Mouse (Mus musculus) myocyte (in vitro differentiated cells): Measurements from ENCODE around the gene Ssbp2.

Experiments
- CEBPB ChIP-seq: IDR thresholded peaks from 2 replicates; pipeline ENCODE4 v1.6.1; 2011; ENCODE audit warnings: mild to moderate bottlenecking, moderate library complexity; ENCODE audit not compliant: poor library complexity, insufficient read depth, severe bottlenecking
- E2F4 ChIP-seq: IDR thresholded peaks from one replicate; pipeline ENCODE4 v1.6.1; 2011; ENCODE audit warnings: mild to moderate bottlenecking, control low read depth, moderate library complexity; ENCODE audit not compliant: insufficient read depth
- MAX ChIP-seq: IDR thresholded peaks from one replicate; pipeline ENCODE4 v1.6.1; 2011; ENCODE audit warnings: low read depth, mild to moderate bottlenecking, control low read depth
- MYOD1 ChIP-seq, 3 experiments: IDR thresholded peaks; one replicate each; pipeline ENCODE4 v1.6.1; 2011; ENCODE audit warnings: control low read depth in 2 of 3, low read depth in 2 of 3, mild to moderate bottlenecking in 2 of 3, moderate library complexity in 1 of 3; ENCODE audit not compliant: insufficient read length in 2 of 3, control insufficient read depth in 1 of 3
- MYOG ChIP-seq, 3 experiments: IDR thresholded peaks; one replicate each; pipeline ENCODE4 v1.6.1; 2011; ENCODE audit warnings: control low read depth in 2 of 3, low read depth in 2 of 3, mild to moderate bottlenecking in 2 of 3; ENCODE audit not compliant: insufficient read length in 2 of 3, control insufficient read depth in 1 of 3, insufficient read depth in 1 of 3
- POLR2A ChIP-seq: IDR thresholded peaks from one replicate; pipeline ENCODE4 v1.6.1; 2011; ENCODE audit warnings: low read depth, mild to moderate bottlenecking, control low read depth, moderate library complexity; ENCODE audit not compliant: insufficient read length
- POLR2AphosphoS2 ChIP-seq: IDR thresholded peaks from one replicate; pipeline ENCODE4 v1.6.1; 2011; ENCODE audit warnings: low read depth, control low read depth; ENCODE audit not compliant: insufficient read length
- REST ChIP-seq: IDR thresholded peaks from one replicate; pipeline ENCODE4 v1.6.1; 2011; ENCODE audit warnings: mild to moderate bottlenecking, control low read depth, moderate library complexity; ENCODE audit not compliant: insufficient read depth, insufficient read length
- SRF ChIP-seq: IDR thresholded peaks from one replicate; pipeline ENCODE4 v1.6.1; 2011; ENCODE audit warnings: low read depth; ENCODE audit not compliant: control insufficient read depth, insufficient read length
- TCF12 ChIP-seq: IDR thresholded peaks from one replicate; pipeline ENCODE4 v1.6.1; 2011; ENCODE audit warnings: mild to moderate bottlenecking, control low read depth; ENCODE audit not compliant: poor library complexity, insufficient read depth, severe bottlenecking
- USF1 ChIP-seq: IDR thresholded peaks from one replicate; pipeline ENCODE4 v1.6.1; 2011; ENCODE audit warnings: low read depth, mild to moderate bottlenecking, control low read depth, moderate library complexity

GRCm38 (mm10) chr13:91599594-91599993 is 139.5 kb downstream of the Ssbp2 start:
- TF ChIP-seq POLR2AphosphoS2 (no peak), POLR2A (no peak), MAX (no peak), MYOG (IDR thresholded peaks at IDR 0.05; ENCODE audit: control insufficient read depth in 1 of 3, insufficient read depth in 1 of 3, insufficient read length in 2 of 3, low read depth in 2 of 3) (no peak), USF1 (no peak), TCF12 (no peak), E2F4 (no peak), MYOD1 (IDR thresholded peaks at IDR 0.05; ENCODE audit: control insufficient read depth in 1 of 3, insufficient read length in 2 of 3, low read depth in 2 of 3) (no peak), REST (no peak), SRF (no peak), CEBPB (no peak)
